ENCODE assay signal across 25 mouse cellular contexts in the genomic region with DNA sequence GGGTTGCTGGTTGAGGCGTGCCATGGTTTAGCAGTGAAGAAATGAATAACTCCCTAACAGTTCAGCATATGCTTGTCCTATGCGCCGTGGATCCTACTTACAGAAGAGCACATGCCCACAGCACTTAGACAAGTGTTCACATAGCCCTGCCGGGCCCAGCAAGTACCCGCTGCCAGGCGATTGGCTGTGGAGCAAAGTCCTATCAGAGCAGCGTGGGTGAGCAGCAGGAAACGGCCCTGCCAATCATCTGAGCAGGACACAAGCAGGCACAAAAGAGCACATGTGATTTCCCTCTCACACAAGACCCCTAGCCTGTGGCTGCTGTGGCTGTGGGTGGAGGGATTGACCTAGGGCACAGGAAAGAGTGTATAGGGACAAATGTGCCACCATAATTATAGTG.
"Had no signal": no experiment of that assay in that cellular context is flagged by ENCODE, and none has a peak within 500 bp of the region (broad histone marks: within the 10 kb centered on the region; RNA-seq: fewer than 3 reads in every experiment).

No protein-coding gene starts in this region.

- H3K27ac ChIP-seq: heart, embryonic 13.5 days; heart, embryonic 15.5 days; hindbrain, embryonic 13.5 days; hindbrain, embryonic 15.5 days; hindbrain, postnatal 0 days; kidney, embryonic 15.5 days; limb, embryonic 13.5 days; limb, embryonic 15.5 days; liver, embryonic 12.5 days; liver, embryonic 14.5 days had no signal

- ATAC-seq: hindbrain, postnatal 0 days; intestine, embryonic 16.5 days; liver, embryonic 12.5 days had no signal

- H3K4me2 ChIP-seq: heart, embryonic 11.5 days; heart, embryonic 13.5 days; heart, embryonic 15.5 days; hindbrain, embryonic 13.5 days; hindbrain, embryonic 15.5 days; kidney, embryonic 15.5 days; limb, embryonic 13.5 days; limb, embryonic 15.5 days; liver, embryonic 12.5 days had no signal

- H3K4me3 ChIP-seq: heart, embryonic 13.5 days; heart, embryonic 15.5 days; hindbrain, embryonic 13.5 days; hindbrain, embryonic 15.5 days; kidney, embryonic 15.5 days; limb, embryonic 13.5 days; limb, embryonic 15.5 days; liver, embryonic 12.5 days had no signal

- DNase-seq: gastrocnemius, postnatal 14 days; gastrocnemius, postnatal 36 days; heart, adult 18-20 months; heart, postnatal 14 days; heart, postnatal 36 days; kidney, adult 11 months; kidney, adult 2 months; kidney, adult 9 months; kidney, postnatal 10 days; kidney, postnatal 25 days; layer of hippocampus, adult 9-11 months; layer of hippocampus, postnatal 36 days; left cerebral cortex, postnatal 4 days had no signal

- H3K9ac ChIP-seq: heart, embryonic 13.5 days; heart, embryonic 15.5 days; hindbrain, embryonic 13.5 days; hindbrain, embryonic 15.5 days; kidney, embryonic 15.5 days; limb, embryonic 13.5 days; limb, embryonic 15.5 days; liver, embryonic 12.5 days; liver, embryonic 14.5 days had no signal

- H3K27me3 ChIP-seq: heart, embryonic 15.5 days; hindbrain, embryonic 15.5 days; kidney, embryonic 15.5 days; liver, embryonic 12.5 days had no signal

- H3K4me1 ChIP-seq: heart, embryonic 13.5 days; heart, embryonic 15.5 days; hindbrain, embryonic 13.5 days; hindbrain, embryonic 15.5 days; kidney, embryonic 15.5 days; limb, embryonic 13.5 days; limb, embryonic 15.5 days; liver, embryonic 12.5 days had no signal

- H3K36me3 ChIP-seq: heart, embryonic 13.5 days; heart, embryonic 15.5 days; hindbrain, embryonic 13.5 days; hindbrain, embryonic 15.5 days; kidney, embryonic 15.5 days; limb, embryonic 13.5 days; limb, embryonic 15.5 days; liver, embryonic 12.5 days had no signal

- H3K9me3 ChIP-seq: heart, embryonic 13.5 days; heart, embryonic 15.5 days; hindbrain, embryonic 13.5 days; hindbrain, embryonic 15.5 days; kidney, embryonic 15.5 days; limb, embryonic 15.5 days; liver, embryonic 12.5 days had no signal
